Mouse (Mus musculus) heart, postnatal 25 days (tissue): Measurements from ENCODE around the gene Nucks1. TPM values are rescaled to one million over a fixed set of nuclear protein-coding genes. Genes with fewer than 3 reads are reported as not detected.

Experiments
- DNase-seq: peaks from one replicate; pipeline ENCODE4 v3.0.0; 2022; ENCODE audit warnings: low spot score
- intact Hi-C: fragments of 180-260 bp; cut with DNase I; formaldehyde crosslinking; loops from one replicate; pipeline ENCODE4 v1.15.1; 2025
- total RNA-seq, 2 experiments: library from RNA; stranded (reverse); gene quantifications; 2 replicates each; pipeline ENCODE4 v1.2.3; 2021

The Nucks1 gene
- total RNA-seq, 2 experiments from 2014 or later, result 58.4 to 59.1 TPM

GRCm38 (mm10) chr1:131983806-131984205 is 73.5 kb downstream of the Nucks1 start:
- DNase-seq, result no peak
- intact Hi-C loops, result loop anchor here (5.0 to 10.0 kb wide), 3 partner anchors 173 to 272 kb away; no protein-coding TSS in a partner anchor

Other genes starting within 250 kb of the Nucks1 start
- gene Rab7b, start 221.8 kb upstream of the Nucks1 start, total RNA-seq, result 1 to 10 TPM; 3.2 to 4.4 TPM
- not detected for gene Slc26a9, start 166.5 kb upstream of the Nucks1 start, total RNA-seq
- 1 to 10 TPM; 3.1 to 5.1 TPM for gene Pm20d1, start 113.2 kb upstream of the Nucks1 start, total RNA-seq
- gene Slc41a1, start 83.0 kb upstream of the Nucks1 start, total RNA-seq, result 10 to 100 TPM; 52.4 to 61.4 TPM
- gene Rab29, start 43.3 kb upstream of the Nucks1 start, total RNA-seq, result 10 to 100 TPM; 11.8 to 12.8 TPM
- 1 to 10 TPM; 3.8 to 5.2 TPM for gene Slc45a3, start 52.4 kb downstream of the Nucks1 start, total RNA-seq
- gene Elk4, start 97.1 kb downstream of the Nucks1 start, total RNA-seq, result 10 to 100 TPM; 87.2 to 87.5 TPM
- gene Mfsd4a, start 157.5 kb downstream of the Nucks1 start, total RNA-seq, result 1 to 10 TPM; 1.3 to 1.6 TPM
- 10 to 100 TPM; 10.9 to 12.0 TPM for gene Cdk18, start 229.2 kb downstream of the Nucks1 start, total RNA-seq